Mouse (Mus musculus): ENCODE measurements at regions not wholly inside any gene's neighbourhood (a gene's known extent, or its start where the extent isn't known, plus 50 kb on each side); places are given as distances from the start of the nearest gene placed in this dataset.

GRCm38 (mm10) chr2:107543161-107543560, 252.7 kb downstream of the Kcna4 start:
- H3K4me1 ChIP-seq (ENCODE audit: control insufficient read depth, insufficient read depth, low read length): no peaks in the 10 kb centered on the region
- no peak for DNase-seq
- TF ChIP-seq POLR2A (IDR thresholded peaks at IDR 0.05; ENCODE audit: borderline replicate concordance, insufficient read depth, low read length) (no peak), CTCF (IDR thresholded peaks at IDR 0.05; ENCODE audit: borderline replicate concordance, insufficient read depth, low read depth, low read length) (no peak)
- no peaks in the 10 kb centered on the region for H3K27me3 ChIP-seq (ENCODE audit: control insufficient read depth, insufficient read depth, low read length)
- 83% methylated on average over 4 of the region's 4 CpGs for WGBS
- H3K4me3 ChIP-seq (replicated peaks; ENCODE audit: insufficient read depth, low read depth, low read length): no peak overlapping the region
- no peak overlapping the region for H3K27ac ChIP-seq (ENCODE audit: insufficient read depth, low read length)

DNA sequence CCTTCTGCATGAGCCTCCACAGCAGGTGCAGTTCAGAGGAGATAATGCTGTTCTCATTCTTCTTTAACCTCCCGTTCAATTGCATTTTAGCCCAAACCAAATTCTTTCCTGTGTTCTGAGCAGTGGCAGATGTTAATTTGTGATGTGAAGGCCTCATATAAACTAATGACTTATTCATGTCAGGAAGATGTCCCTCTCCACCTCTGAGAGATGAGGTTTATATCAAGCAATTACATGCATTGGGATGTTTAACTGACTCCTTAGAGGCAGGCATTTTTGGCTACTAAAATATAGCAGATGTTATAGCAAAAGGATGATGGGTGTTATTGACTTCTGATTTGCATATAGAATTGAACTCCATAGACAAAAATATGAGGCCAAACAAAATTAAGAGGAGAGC, 262.1 kb downstream of the Kcna4 start:
- Histone ChIP-seq H3K4me1 (ENCODE audit: control insufficient read depth, insufficient read depth, low read length) (no peaks in the 10 kb centered on the region), H3K4me3 (replicated peaks; ENCODE audit: insufficient read depth, low read depth, low read length) (no peak overlapping the region), H3K27ac (ENCODE audit: insufficient read depth, low read length) (no peak overlapping the region), H3K27me3 (ENCODE audit: control insufficient read depth, insufficient read depth, low read length) (no peaks in the 10 kb centered on the region)
- TF ChIP-seq POLR2A (IDR thresholded peaks at IDR 0.05; ENCODE audit: borderline replicate concordance, insufficient read depth, low read length): no peak
- no peak for TF ChIP-seq CTCF (IDR thresholded peaks at IDR 0.05; ENCODE audit: borderline replicate concordance, insufficient read depth, low read depth, low read length)
- 59% methylated on average over 1 of the region's 1 CpGs for WGBS
- DNase-seq: no peak

DNA sequence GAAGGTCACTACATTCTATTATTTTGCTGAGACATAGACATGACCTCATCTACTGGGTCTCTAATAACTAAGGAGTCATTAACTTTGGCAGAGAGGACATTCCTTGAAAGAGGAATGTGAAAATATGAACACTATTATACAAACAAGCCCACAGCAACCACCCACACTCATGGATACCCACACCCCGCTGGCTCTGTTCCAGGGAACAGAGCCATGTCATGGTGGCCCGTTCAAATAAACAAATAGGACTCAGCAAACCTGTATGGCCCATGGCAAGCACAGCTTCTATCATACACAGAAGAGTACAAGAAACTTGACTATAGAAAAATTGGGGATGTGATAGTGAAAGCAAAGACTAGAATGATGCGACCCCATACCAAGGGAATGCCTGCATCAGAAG, 265.8 kb downstream of the Kcna4 start:
- Histone ChIP-seq H3K4me3 (replicated peaks; ENCODE audit: insufficient read depth, low read depth, low read length) (no peak overlapping the region), H3K27me3 (ENCODE audit: control insufficient read depth, insufficient read depth, low read length) (no peaks in the 10 kb centered on the region), H3K4me1 (ENCODE audit: control insufficient read depth, insufficient read depth, low read length) (no peaks in the 10 kb centered on the region), H3K27ac (ENCODE audit: insufficient read depth, low read length) (no peak overlapping the region)
- no peak for DNase-seq
- 62% methylated on average over 3 of the region's 3 CpGs for WGBS
- TF ChIP-seq POLR2A (IDR thresholded peaks at IDR 0.05; ENCODE audit: borderline replicate concordance, insufficient read depth, low read length) (no peak), CTCF (IDR thresholded peaks at IDR 0.05; ENCODE audit: borderline replicate concordance, insufficient read depth, low read depth, low read length) (no peak)

DNA sequence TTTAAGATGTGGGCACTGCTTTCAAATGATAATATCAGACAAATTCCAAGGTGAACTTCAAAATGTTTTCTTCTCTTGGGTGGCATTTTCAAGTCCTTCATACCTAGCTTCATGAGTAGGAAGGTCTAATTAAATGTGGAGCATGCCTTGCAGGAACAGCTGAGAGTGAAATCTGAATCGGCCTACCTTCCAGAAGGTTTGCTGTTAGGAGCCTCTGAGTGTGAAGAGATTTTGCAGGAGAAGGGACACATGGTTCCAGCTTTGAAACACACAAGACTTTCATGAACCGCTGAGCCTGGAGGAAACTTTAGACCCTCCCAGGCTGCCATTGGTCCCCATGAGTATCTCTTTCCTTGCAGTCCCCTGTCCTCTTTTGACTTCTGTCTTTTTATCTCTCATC, 279.2 kb downstream of the Kcna4 start:
- no peak overlapping the region for H3K27ac ChIP-seq (ENCODE audit: insufficient read depth, low read length)
- 86% methylated on average over 2 of the region's 2 CpGs for WGBS
- TF ChIP-seq CTCF (IDR thresholded peaks at IDR 0.05; ENCODE audit: borderline replicate concordance, insufficient read depth, low read depth, low read length): no peak
- no peak for TF ChIP-seq POLR2A (IDR thresholded peaks at IDR 0.05; ENCODE audit: borderline replicate concordance, insufficient read depth, low read length)
- no peak overlapping the region for H3K4me3 ChIP-seq (replicated peaks; ENCODE audit: insufficient read depth, low read depth, low read length)
- H3K4me1 ChIP-seq (ENCODE audit: control insufficient read depth, insufficient read depth, low read length): no peaks in the 10 kb centered on the region
- no peaks in the 10 kb centered on the region for H3K27me3 ChIP-seq (ENCODE audit: control insufficient read depth, insufficient read depth, low read length)
- DNase-seq: no peak

DNA sequence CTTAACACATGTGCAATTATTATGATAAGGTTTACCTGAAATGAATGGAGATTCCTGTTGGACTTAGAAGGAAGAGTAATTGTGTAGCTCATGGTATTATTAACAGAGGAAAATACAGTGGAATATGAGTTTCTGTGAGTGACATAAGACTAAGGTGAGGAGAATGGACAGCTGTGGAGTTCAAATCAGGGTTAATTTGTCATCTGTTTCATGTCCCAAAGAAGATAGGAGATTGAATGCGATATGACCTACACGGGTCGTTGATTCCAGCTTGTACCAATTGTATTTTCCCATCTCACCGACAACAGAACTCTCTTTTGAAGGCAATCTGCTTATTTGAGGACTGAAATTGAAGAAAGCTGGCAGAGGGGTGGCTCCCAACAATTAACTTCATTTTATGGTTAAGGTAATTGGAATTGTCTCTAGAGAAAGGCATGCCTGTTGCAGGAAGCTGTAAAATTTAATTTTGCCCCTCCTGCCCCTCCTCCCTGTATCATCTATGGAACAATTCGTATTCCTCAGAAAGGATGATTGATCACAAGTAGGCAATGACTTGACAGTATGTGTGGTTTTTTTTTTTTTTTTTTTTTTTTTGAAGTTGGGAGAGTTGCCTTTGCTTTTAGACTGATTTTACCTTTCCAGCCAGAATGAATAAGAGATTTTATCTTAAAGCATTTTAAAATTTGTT, 319.6 kb downstream of the Kcna4 start:
- 51% methylated on average over 5 of the region's 5 CpGs for WGBS
- TF ChIP-seq CTCF (IDR thresholded peaks at IDR 0.05; ENCODE audit: borderline replicate concordance, insufficient read depth, low read depth, low read length) (no peak), POLR2A (IDR thresholded peaks at IDR 0.05; ENCODE audit: borderline replicate concordance, insufficient read depth, low read length) (no peak)
- Histone ChIP-seq H3K27me3 (ENCODE audit: control insufficient read depth, insufficient read depth, low read length) (no peaks in the 10 kb centered on the region), H3K4me3 (replicated peaks; ENCODE audit: insufficient read depth, low read depth, low read length) (no peak overlapping the region), H3K27ac (ENCODE audit: insufficient read depth, low read length) (no peak overlapping the region), H3K4me1 (ENCODE audit: control insufficient read depth, insufficient read depth, low read length) (no peaks in the 10 kb centered on the region)
- no peak for DNase-seq

DNA sequence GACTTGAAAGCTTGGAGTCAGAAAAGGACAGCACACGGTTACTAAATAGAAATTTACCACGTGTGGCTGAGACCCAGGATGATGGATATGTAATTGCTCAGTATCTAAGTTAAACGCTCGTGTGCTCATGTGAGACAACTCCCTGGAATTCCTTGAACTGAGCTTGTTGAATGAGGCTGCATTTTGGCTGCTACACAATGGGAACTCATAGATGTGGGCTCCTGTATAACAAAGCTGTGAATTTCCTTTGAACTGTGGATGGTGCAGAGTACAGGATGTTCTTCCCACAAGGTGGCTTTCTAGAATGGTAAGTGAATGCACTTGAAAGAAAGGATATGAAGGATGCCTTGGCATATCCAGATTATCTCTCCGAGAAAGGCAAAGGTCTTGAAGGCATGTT, 321.4 kb downstream of the Kcna4 start:
- no peak for TF ChIP-seq POLR2A (IDR thresholded peaks at IDR 0.05; ENCODE audit: borderline replicate concordance, insufficient read depth, low read length)
- no peak for TF ChIP-seq CTCF (IDR thresholded peaks at IDR 0.05; ENCODE audit: borderline replicate concordance, insufficient read depth, low read depth, low read length)
- no peaks in the 10 kb centered on the region for H3K27me3 ChIP-seq (ENCODE audit: control insufficient read depth, insufficient read depth, low read length)
- H3K27ac ChIP-seq (ENCODE audit: insufficient read depth, low read length): no peak overlapping the region
- 20% methylated on average over 5 of the region's 5 CpGs for WGBS
- H3K4me1 ChIP-seq (ENCODE audit: control insufficient read depth, insufficient read depth, low read length): no peaks in the 10 kb centered on the region
- H3K4me3 ChIP-seq (replicated peaks; ENCODE audit: insufficient read depth, low read depth, low read length): no peak overlapping the region
- no peak for DNase-seq

DNA sequence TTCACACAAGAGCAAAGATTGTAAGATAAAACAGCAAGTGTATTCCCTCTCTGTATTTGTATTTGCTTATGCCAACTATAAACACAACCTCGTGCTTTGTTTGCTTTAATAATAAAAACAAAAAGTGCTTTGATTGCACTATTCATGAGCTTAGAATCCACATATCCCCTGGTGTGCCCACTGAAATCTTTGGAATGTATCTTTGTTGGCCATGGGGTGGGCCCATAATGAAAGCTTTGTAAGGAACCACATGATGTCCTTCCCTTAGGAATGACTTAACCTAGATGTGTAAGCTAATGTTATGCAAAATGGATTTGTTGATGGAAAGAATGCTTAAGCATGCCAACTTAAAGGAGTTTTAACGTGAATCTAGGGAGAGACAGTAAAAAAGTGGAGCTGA, 321.8 kb downstream of the Kcna4 start:
- Histone ChIP-seq H3K4me1 (ENCODE audit: control insufficient read depth, insufficient read depth, low read length) (no peaks in the 10 kb centered on the region), H3K4me3 (replicated peaks; ENCODE audit: insufficient read depth, low read depth, low read length) (no peak overlapping the region), H3K27me3 (ENCODE audit: control insufficient read depth, insufficient read depth, low read length) (no peaks in the 10 kb centered on the region), H3K27ac (ENCODE audit: insufficient read depth, low read length) (no peak overlapping the region)
- TF ChIP-seq POLR2A (IDR thresholded peaks at IDR 0.05; ENCODE audit: borderline replicate concordance, insufficient read depth, low read length) (no peak), CTCF (IDR thresholded peaks at IDR 0.05; ENCODE audit: borderline replicate concordance, insufficient read depth, low read depth, low read length) (no peak)
- WGBS: 15% methylated on average over 2 of the region's 2 CpGs
- DNase-seq: no peak

- WGBS: 32% methylated on average over 3 of the region's 3 CpGs
- H3K27ac ChIP-seq (ENCODE audit: insufficient read depth, low read length): no peak overlapping the region
- DNase-seq: peak in 1 of 2 experiments; percentile 2
- H3K4me1 ChIP-seq (ENCODE audit: control insufficient read depth, insufficient read depth, low read length): no peaks in the 10 kb centered on the region
- H3K4me3 ChIP-seq (replicated peaks; ENCODE audit: insufficient read depth, low read depth, low read length): no peak overlapping the region
- no peak for TF ChIP-seq CTCF (IDR thresholded peaks at IDR 0.05; ENCODE audit: borderline replicate concordance, insufficient read depth, low read depth, low read length)
- no peak for TF ChIP-seq POLR2A (IDR thresholded peaks at IDR 0.05; ENCODE audit: borderline replicate concordance, insufficient read depth, low read length)
- H3K27me3 ChIP-seq (ENCODE audit: control insufficient read depth, insufficient read depth, low read length): no peaks in the 10 kb centered on the region
These were observed 324.3 kb downstream of the Kcna4 start for GRCm38 (mm10) chr2:107614715-107615114.

All from cerebellum, adult 2 months (tissue).